Mouse (Mus musculus) forebrain, postnatal 0 days (tissue): ENCODE measurements around the gene Hspe1. TPM values are rescaled to one million over a fixed set of nuclear protein-coding genes. Genes with fewer than 3 reads are reported as not detected.

Experiments
- ATAC-seq: fragments of 200-750 bp; cut with Nextera tagmentation; 2 replicates; pipeline ENCODE4 v1.8.0; 2017; ENCODE audit warnings: mild to moderate bottlenecking, moderate library complexity
- DNase-seq: peaks from one replicate; pipeline ENCODE4 v3.0.0-alpha.2; 2015
- H3K27ac ChIP-seq: fragments of 300-500 bp; sonication (generic); 2 replicates; pipeline ENCODE4 v1.5.1; 2014; ENCODE audit warnings: low read depth, mild to moderate bottlenecking, antibody characterized with exemption, low read length, moderate library complexity, mixed read lengths
- H3K27me3 ChIP-seq: fragments of 300-500 bp; sonication (generic); 2 replicates; pipeline ENCODE4 v1.6.1; 2014; ENCODE audit warnings: mild to moderate bottlenecking, low read length, mixed read lengths; ENCODE audit not compliant: insufficient read depth
- H3K36me3 ChIP-seq: fragments of 300-500 bp; sonication (generic); 2 replicates; pipeline ENCODE4 v1.6.1; 2014; ENCODE audit warnings: mild to moderate bottlenecking, moderate library complexity; ENCODE audit not compliant: insufficient read depth
- H3K4me1 ChIP-seq: fragments of 300-500 bp; sonication (generic); 2 replicates; pipeline ENCODE4 v1.6.1; 2014; ENCODE audit warnings: antibody characterized with exemption; ENCODE audit not compliant: insufficient read depth
- H3K4me2 ChIP-seq: fragments of 300-500 bp; sonication (generic); 2 replicates; pipeline ENCODE4 v1.6.1; 2014; ENCODE audit warnings: low read depth, mild to moderate bottlenecking, moderate library complexity
- H3K4me3 ChIP-seq: fragments of 300-500 bp; sonication (generic); 2 replicates; pipeline ENCODE4 v1.5.1; 2014; ENCODE audit warnings: low read depth, low read length, mixed read lengths
- H3K9ac ChIP-seq: fragments of 300-500 bp; sonication (generic); 2 replicates; pipeline ENCODE4 v1.6.1; 2014; ENCODE audit warnings: mild to moderate bottlenecking
- H3K9me3 ChIP-seq: fragments of 300-500 bp; sonication (generic); 2 replicates; pipeline ENCODE4 v1.6.1; 2016; ENCODE audit warnings: low read length
- CTCF ChIP-seq: sonication (generic); IDR thresholded peaks from 2 replicates; pipeline ENCODE4 v1.5.1; 2016; ENCODE audit warnings: antibody characterized with exemption, control low read depth, low read depth
- WGBS: fragments of 180-500 bp; shearing (Covaris S2); extraction: QIAGEN DNeasy Blood & Tissue Kit; methylation state at CpG from one replicate; pipeline ENCODE4 v1.1.7; 2014; 5-methylcytosine and 5-hydroxymethylcytosine counted together
- polyA plus RNA-seq: library from polyadenylated mRNA; unstranded; fragments of >200 nt; fragmentation: Nextera tagmentation; extraction: Ambion mirVana; gene quantifications from 2 replicates; pipeline ENCODE4 v1.2.1, GENCODE M21; 2015
- total RNA-seq: library from RNA; depleted of rRNA; stranded (reverse); fragments of >200 nt; gene quantifications from 2 replicates; pipeline ENCODE4 v1.2.3, GENCODE M21; 2014

Hspe1 gene
- total and polyA plus RNA-seq, 2 experiments from 2014 or later = 124 to 257 TPM

DNA sequence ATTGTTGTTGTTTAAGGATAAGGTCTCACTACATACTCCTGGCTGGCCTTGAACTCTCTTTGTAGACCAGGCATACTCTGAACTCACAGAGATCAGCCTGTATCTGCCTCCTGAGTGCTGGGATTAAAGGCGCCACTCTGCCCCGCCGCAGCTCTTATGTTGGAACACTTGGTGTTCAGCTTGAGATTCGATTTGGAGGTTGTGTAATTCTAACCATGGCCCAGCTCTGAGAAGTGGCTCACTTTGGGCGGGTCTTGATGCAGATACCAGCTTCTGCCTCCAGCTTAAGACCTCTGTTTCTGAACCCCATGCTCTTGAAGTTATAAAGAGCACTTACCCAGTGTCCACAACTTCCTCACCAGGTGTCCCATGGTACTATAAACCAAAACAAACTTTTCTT is 41.8 kb downstream of the Hspe1 start:
- TF ChIP-seq CTCF = no peak
- no peaks in the 10 kb centered on the region for H3K36me3 ChIP-seq
- no peaks in the 10 kb centered on the region for H3K4me1 ChIP-seq
- H3K9me3 ChIP-seq = no peaks in the 10 kb centered on the region
- no peak overlapping the region for H3K9ac ChIP-seq
- H3K27ac ChIP-seq = no peak overlapping the region
- 96% methylated on average over 5 of the region's 5 CpGs for WGBS
- no peak overlapping the region for H3K4me3 ChIP-seq
- H3K27me3 ChIP-seq = no peaks in the 10 kb centered on the region
- DNase-seq = no peak
- ATAC-seq = no peak
- H3K4me2 ChIP-seq = no peak overlapping the region

DNA sequence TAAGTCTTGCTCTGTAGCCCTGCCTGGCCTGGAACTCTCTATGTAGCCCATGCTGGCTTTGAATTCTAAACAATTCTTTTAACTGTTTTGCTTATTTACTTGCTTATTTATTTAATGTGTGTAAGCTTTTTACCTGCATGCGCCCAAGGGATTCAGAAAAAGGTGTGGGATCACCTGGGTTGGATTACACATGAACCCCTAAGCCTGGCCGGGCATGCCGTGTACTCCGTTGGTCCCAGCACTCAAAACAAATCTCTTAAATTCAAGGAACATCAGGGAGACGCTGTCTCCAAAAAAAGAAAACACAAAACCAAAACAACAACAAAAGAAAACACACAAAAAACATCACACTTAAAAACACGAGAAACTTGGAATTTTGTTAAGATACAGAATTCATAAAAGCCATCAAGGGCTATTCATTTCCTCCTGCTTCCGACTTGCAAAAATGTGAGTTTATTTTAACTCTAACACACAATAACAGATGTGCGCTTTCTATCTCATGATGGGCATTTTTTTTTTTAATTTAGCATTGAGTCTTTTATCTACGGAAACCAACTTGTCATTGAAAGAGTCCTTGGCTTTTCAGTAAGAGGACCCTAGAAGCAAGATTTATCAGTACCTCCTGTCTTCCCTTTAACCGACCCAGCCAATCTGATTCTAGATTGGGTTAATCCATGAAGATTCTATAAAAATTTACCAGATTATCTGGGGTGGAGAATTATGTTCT is 42.4 kb downstream of the Hspe1 start:
- ATAC-seq (no peak; the same call in 1 of the 2 replicates), DNase-seq (no peak)
- TF ChIP-seq CTCF = no peak
- H3K27me3 ChIP-seq = no peaks in the 10 kb centered on the region
- no peaks in the 10 kb centered on the region for H3K9me3 ChIP-seq
- 63% methylated on average over 10 of the region's 10 CpGs for WGBS
- H3K4me1 ChIP-seq = no peaks in the 10 kb centered on the region
- H3K9ac ChIP-seq = peak overlapping the region; percentile 100
- H3K4me2 ChIP-seq = peak overlapping the region; percentile 64
- H3K27ac ChIP-seq = peak overlapping the region; percentile 98
- peak overlapping the region; percentile 98 for H3K4me3 ChIP-seq
- no peaks in the 10 kb centered on the region for H3K36me3 ChIP-seq

GRCm38 (mm10) chr1:55130943-55131401 is 43.0 kb downstream of the Hspe1 start, which contains the start of gene Mob4:
TSS of gene Mob4 (plus strand) at chr1:55131231.
- peak within 1 kb of the TSS; percentile 98 for H3K27ac ChIP-seq
- peak within 1 kb of the TSS; percentile 64 for H3K4me2 ChIP-seq
- no peaks in the 10 kb centered on the region for H3K4me1 ChIP-seq
- no peak for TF ChIP-seq CTCF
- H3K9me3 ChIP-seq = no peaks in the 10 kb centered on the region
- DNase-seq (peak; percentile 96), ATAC-seq (peak; percentile 97)
- H3K4me3 ChIP-seq = peak within 1 kb of the TSS; percentile 98
- H3K9ac ChIP-seq = peak within 1 kb of the TSS; percentile 100
- H3K27me3 ChIP-seq = no peaks in the 10 kb centered on the region
- no peaks in the 10 kb centered on the region for H3K36me3 ChIP-seq
- WGBS = 4% methylated on average over 40 of the region's 42 CpGs

GRCm38 (mm10) chr1:55131424-55132014 is 43.6 kb downstream of the Hspe1 start:
- H3K4me2 ChIP-seq = peak overlapping the region; percentile 64
- H3K4me3 ChIP-seq = peak overlapping the region; percentile 98
- H3K27ac ChIP-seq = peak overlapping the region; percentile 98
- no peak for DNase-seq
- TF ChIP-seq CTCF = no peak
- peak overlapping the region; percentile 100 for H3K9ac ChIP-seq
- no peaks in the 10 kb centered on the region for H3K4me1 ChIP-seq
- H3K9me3 ChIP-seq = no peaks in the 10 kb centered on the region
- peak; percentile 79 for ATAC-seq
- no peaks in the 10 kb centered on the region for H3K36me3 ChIP-seq
- WGBS = under 1% methylated on average over 46 of the region's 47 CpGs
- H3K27me3 ChIP-seq = no peaks in the 10 kb centered on the region

DNA sequence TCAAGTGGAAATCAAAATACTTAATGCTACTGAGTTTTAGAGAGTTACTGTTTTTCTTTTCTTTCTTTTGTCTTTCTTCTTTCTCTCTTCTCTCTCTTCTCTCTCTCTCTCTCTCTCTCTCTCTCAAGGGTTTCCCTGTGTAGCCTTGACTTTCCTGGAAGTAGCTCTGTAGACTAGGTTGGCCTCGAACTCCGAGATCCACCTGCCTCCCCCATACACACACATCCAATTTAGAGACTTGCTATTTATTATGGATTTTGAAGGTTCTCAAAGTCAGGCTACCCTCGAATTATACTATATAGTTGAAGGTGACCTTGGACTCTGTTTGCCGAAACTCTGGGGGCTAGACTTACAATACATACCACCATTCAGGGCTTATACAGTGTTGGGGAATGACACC is 44.4 kb downstream of the Hspe1 start:
- H3K4me3 ChIP-seq = peak overlapping the region; percentile 98
- H3K27ac ChIP-seq = no peak overlapping the region
- H3K36me3 ChIP-seq = no peaks in the 10 kb centered on the region
- DNase-seq (no peak), ATAC-seq (no peak)
- TF ChIP-seq CTCF = no peak
- H3K4me1 ChIP-seq = no peaks in the 10 kb centered on the region
- 73% methylated on average over 4 of the region's 4 CpGs for WGBS
- peak overlapping the region; percentile 100 for H3K9ac ChIP-seq
- H3K27me3 ChIP-seq = no peaks in the 10 kb centered on the region
- no peaks in the 10 kb centered on the region for H3K9me3 ChIP-seq
- H3K4me2 ChIP-seq = peak overlapping the region; percentile 64

DNA sequence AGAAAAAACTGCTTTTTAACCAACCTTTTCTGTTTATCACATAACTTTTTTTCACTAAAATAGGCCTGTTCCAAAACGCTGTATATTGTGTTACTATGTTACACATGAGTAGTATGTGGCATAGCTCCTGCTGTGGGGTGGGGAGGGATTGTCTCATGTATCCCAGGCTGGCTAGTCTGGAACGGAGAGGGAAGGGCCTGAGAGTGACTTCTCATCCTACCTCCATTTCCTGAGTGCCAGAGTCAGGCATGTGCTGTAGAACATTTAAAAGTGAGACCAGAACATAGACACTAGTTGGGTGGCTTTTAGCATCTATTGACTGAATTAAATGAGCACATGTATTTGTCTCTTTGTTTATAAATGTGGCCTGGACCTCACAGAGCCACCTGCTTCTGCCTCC is 45.2 kb downstream of the Hspe1 start:
- no peak overlapping the region for H3K4me3 ChIP-seq
- ATAC-seq = no peak

GRCm38 (mm10) chr1:55134301-55134700 is 46.4 kb downstream of the Hspe1 start:
- Histone ChIP-seq H3K9me3 (no peaks in the 10 kb centered on the region), H3K27me3 (no peaks in the 10 kb centered on the region), H3K4me2 (no peak overlapping the region), H3K9ac (no peak overlapping the region), H3K4me3 (no peak overlapping the region), H3K27ac (no peak overlapping the region), H3K36me3 (no peaks in the 10 kb centered on the region), H3K4me1 (no peaks in the 10 kb centered on the region)
- DNase-seq (no peak), ATAC-seq (no peak)
- no peak for TF ChIP-seq CTCF
- 97% methylated on average over 3 of the region's 3 CpGs for WGBS

More for the DNA sequence above, 45.2 kb downstream of the Hspe1 start:
- Histone ChIP-seq H3K4me1 (no peaks in the 10 kb centered on the region), H3K27me3 (no peaks in the 10 kb centered on the region), H3K27ac (no peak overlapping the region), H3K9me3 (no peaks in the 10 kb centered on the region), H3K4me2 (no peak overlapping the region), H3K36me3 (no peaks in the 10 kb centered on the region), H3K9ac (no peak overlapping the region)
- 71% methylated on average over 2 of the region's 2 CpGs for WGBS
- no peak for TF ChIP-seq CTCF
- no peak for DNase-seq
